Mouse (Mus musculus) testis, adult 2 months (tissue): ENCODE results near the gene Sgo1.

Experiments
- CTCF ChIP-seq: fragments of 200-500 bp; IDR thresholded peaks from 2 replicates; pipeline ENCODE4 v1.5.1; 2012; ENCODE audit warnings: low read depth, mild to moderate bottlenecking, inconsistent platforms, low read length, moderate library complexity; ENCODE audit not compliant: control insufficient read depth, insufficient read depth, insufficient replicate concordance
- POLR2A ChIP-seq: fragments of 200-500 bp; IDR thresholded peaks from 2 replicates; pipeline ENCODE4 v1.6.1; 2012; ENCODE audit warnings: low read depth, mild to moderate bottlenecking, inconsistent platforms, low read length, moderate library complexity; ENCODE audit not compliant: control insufficient read depth

DNA sequence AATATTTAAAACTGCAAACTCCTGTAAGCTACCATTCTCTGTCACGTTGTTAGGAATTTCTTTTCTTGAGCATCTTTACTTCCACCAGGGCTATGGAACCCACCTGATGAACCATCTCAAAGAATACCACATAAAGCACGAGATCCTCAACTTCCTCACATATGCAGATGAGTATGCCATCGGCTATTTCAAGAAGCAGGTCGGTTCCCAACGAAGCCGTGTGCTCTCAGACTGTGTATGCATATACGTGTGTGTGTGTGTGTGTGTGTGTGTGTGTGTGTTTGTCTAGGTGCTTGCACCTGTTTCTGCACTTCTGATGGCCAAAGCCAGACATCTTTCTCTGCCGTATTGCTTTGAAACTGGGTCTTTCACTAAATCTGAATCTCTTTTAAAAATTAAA lies 29.9 kb downstream of the Sgo1 start:
- TF ChIP-seq CTCF (no peak), POLR2A (no peak)
